Mouse (Mus musculus) midbrain, embryonic 14.5 days (tissue): ENCODE data around the gene Zfp711. TPM values are rescaled to one million over a fixed set of nuclear protein-coding genes. Genes with fewer than 3 reads are reported as not detected.

ENCODE experiments used
- ATAC-seq: fragments of 200-750 bp; cut with Nextera tagmentation; 2 replicates; pipeline ENCODE4 v1.8.0; 2017; ENCODE audit warnings: moderate number of reproducible peaks, moderate library complexity; ENCODE audit not compliant: low FRiP score, low TSS enrichment
- DNase-seq: peaks from one replicate; pipeline ENCODE4 v3.0.0-alpha.2; 2015
- H3K27ac ChIP-seq: fragments of 300-500 bp; sonication (generic); replicated peaks from 2 replicates; pipeline ENCODE4 v1.5.1; 2014; ENCODE audit warnings: mild to moderate bottlenecking, low read depth, low read length, moderate library complexity
- H3K27me3 ChIP-seq: fragments of 300-500 bp; sonication (generic); 2 replicates; pipeline ENCODE4 v1.6.1; 2014; ENCODE audit warnings: low read length, control low read depth, mixed read lengths; ENCODE audit not compliant: control insufficient read depth, insufficient read depth
- H3K36me3 ChIP-seq: fragments of 300-500 bp; sonication (generic); 2 replicates; pipeline ENCODE4 v1.6.1; 2014; ENCODE audit warnings: low read length, control low read depth; ENCODE audit not compliant: control insufficient read depth, insufficient read depth
- H3K4me1 ChIP-seq: fragments of 300-500 bp; sonication (generic); 2 replicates; pipeline ENCODE4 v1.6.1; 2014; ENCODE audit warnings: mild to moderate bottlenecking, antibody characterized with exemption, low read length, control low read depth; ENCODE audit not compliant: control insufficient read depth, insufficient read depth
- H3K4me2 ChIP-seq: fragments of 300-500 bp; sonication (generic); 2 replicates; pipeline ENCODE4 v1.6.1; 2014; ENCODE audit warnings: mild to moderate bottlenecking, low read length, moderate library complexity
- H3K4me3 ChIP-seq: fragments of 300-500 bp; sonication (generic); replicated peaks from 2 replicates; pipeline ENCODE4 v1.5.1; 2014; ENCODE audit warnings: low read depth, low read length
- H3K9ac ChIP-seq: fragments of 300-500 bp; sonication (generic); replicated peaks from 2 replicates; pipeline ENCODE4 v1.6.1; 2014; ENCODE audit warnings: mild to moderate bottlenecking, low read length, moderate library complexity
- H3K9me3 ChIP-seq: fragments of 300-500 bp; sonication (generic); 2 replicates; pipeline ENCODE4 v1.6.1; 2016; ENCODE audit warnings: low read length, control low read depth, mixed read lengths; ENCODE audit not compliant: control insufficient read depth
- WGBS: fragments of 180-500 bp; shearing (Covaris S2); extraction: QIAGEN DNeasy Blood & Tissue Kit; methylation state at CpG from one replicate; pipeline ENCODE4 v1.1.7; 2014; 5-methylcytosine and 5-hydroxymethylcytosine counted together
- polyA plus RNA-seq: library from polyadenylated mRNA; unstranded; fragments of >200 nt; fragmentation: Nextera tagmentation; extraction: Ambion mirVana; gene quantifications from 2 replicates; pipeline ENCODE4 v1.2.1, GENCODE M21; 2014

Zfp711 gene
- 34.0 and 39.2 TPM in 2 replicates for polyA plus RNA-seq

DNA sequence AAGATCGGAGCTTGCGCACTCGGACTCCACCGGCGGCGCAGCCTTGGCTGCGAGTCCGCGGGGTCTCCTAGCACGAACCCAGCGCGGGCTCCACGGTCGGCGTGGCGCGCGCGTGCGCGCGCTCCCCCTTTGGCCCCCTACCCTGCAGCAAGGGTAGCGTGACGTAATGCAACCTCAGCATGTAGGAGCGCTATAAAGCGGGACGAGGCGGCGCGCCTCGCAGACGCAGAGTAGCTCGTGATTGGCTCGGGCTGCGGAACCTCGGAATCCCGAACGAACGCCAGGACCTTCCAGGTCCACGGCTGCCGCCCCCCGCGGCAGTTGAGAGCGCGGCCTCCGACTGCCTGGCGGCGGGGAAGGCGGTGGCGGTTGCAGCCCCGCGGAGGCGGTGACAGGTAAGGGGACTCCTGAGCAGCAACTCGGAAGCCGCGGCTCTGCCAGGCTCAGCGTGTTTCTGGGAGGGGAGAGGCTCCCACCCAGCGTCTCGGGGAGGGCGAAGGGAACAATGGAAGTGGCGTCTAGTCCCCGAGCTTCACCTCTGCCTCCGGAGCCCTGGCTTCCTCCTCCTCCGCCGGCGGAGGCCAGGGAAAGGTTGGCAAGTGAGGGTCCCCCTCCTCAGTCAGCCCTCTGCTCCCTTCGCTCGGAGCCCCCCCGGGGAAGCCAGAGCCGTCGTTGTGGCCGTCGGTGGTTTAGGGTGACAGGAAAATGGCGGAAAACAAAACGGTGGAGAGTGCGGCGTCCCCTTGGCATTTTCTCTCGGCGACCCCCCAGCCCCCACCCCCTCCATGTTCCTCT lies at the start of gene Zfp711:
Gene Zfp711, plus strand, starts transcription at position 16 of the 795 bp plus-strand sequence.
- WGBS, result 23% methylated on average over 75 of the region's 79 CpGs
- H3K4me3 ChIP-seq, result peak within 1 kb of the TSS; percentile 58
- ATAC-seq, result peak; percentile 97
- peak within 1 kb of the TSS; percentile 90 for H3K27ac ChIP-seq
- H3K36me3 ChIP-seq, result no peaks in the 10 kb centered on the region
- DNase-seq, result peak; percentile 94
- H3K27me3 ChIP-seq, result no peaks in the 10 kb centered on the region
- H3K4me2 ChIP-seq, result peak within 1 kb of the TSS; percentile 53
- no peaks in the 10 kb centered on the region for H3K4me1 ChIP-seq
- no peaks in the 10 kb centered on the region for H3K9me3 ChIP-seq
- H3K9ac ChIP-seq, result peak within 1 kb of the TSS; percentile 85

GRCm38 (mm10) chrX:112567716-112568115 lies 32.6 kb upstream of the Zfp711 start:
- no peaks in the 10 kb centered on the region for H3K36me3 ChIP-seq
- H3K9ac ChIP-seq, result no peak overlapping the region
- H3K27ac ChIP-seq, result no peak overlapping the region
- H3K9me3 ChIP-seq, result no peaks in the 10 kb centered on the region
- no peaks in the 10 kb centered on the region for H3K27me3 ChIP-seq
- H3K4me3 ChIP-seq, result no peak overlapping the region
- H3K4me1 ChIP-seq, result no peaks in the 10 kb centered on the region
- no peak for ATAC-seq
- DNase-seq, result peak; percentile 21
- no peak overlapping the region for H3K4me2 ChIP-seq
- WGBS, result 85% methylated on average over 2 of the region's 2 CpGs

DNA sequence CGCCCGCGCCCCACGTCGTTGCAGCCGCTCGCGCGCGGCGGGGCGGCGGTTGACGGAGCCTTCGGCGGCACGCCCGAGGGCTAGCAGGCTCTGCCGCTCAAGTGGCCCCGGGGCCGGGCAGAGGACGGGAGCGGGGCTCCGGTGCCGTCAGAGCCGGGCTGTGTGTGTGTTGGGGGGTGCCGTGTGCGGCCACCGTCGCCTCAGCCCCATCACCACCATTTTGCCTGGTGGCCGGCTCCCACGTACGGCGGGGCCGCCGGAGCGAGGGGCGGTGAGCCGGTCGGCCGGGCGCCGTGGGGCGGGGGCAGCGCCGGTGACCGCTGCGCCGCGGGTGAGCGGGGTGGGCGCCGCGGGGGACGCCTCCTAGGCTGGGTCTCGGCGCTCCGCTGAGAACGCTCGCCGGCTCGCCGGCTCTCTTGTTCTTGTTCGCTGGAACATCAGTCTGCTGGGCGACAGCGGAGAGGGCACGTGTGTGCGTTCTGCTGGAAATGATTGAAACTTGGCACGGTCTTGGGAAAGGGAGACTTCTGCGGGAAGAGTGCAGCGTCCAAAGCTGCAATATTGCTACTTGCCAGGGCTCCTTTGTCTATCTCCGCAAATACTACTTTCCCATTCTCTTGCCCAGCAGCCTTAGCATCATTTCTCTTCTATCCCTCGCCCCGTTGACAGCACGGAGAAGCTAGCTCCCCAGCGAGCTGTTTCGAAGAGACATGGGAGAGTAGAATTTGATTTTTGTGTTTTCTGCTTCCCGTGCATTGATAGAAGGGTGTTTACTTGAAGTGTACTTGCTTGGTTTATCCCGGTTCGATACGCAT lies 1.2 kb downstream of the Zfp711 start:
- H3K36me3 ChIP-seq, result no peaks in the 10 kb centered on the region
- H3K9ac ChIP-seq, result peak overlapping the region; percentile 85
- peak overlapping the region; percentile 58 for H3K4me3 ChIP-seq
- WGBS, result 24% methylated on average over 79 of the region's 81 CpGs
- H3K4me1 ChIP-seq, result no peaks in the 10 kb centered on the region
- DNase-seq (peak; percentile 67), ATAC-seq (peak; percentile 63)
- H3K9me3 ChIP-seq, result no peaks in the 10 kb centered on the region
- H3K27me3 ChIP-seq, result no peaks in the 10 kb centered on the region
- H3K27ac ChIP-seq, result peak overlapping the region; percentile 90
- peak overlapping the region; percentile 53 for H3K4me2 ChIP-seq

- no peaks in the 10 kb centered on the region for H3K9me3 ChIP-seq
- H3K27me3 ChIP-seq, result no peaks in the 10 kb centered on the region
- H3K4me1 ChIP-seq, result no peaks in the 10 kb centered on the region
- WGBS, result 70% methylated on average over 1 of the region's 1 CpGs
- H3K27ac ChIP-seq, result no peak overlapping the region
- ATAC-seq (no peak), DNase-seq (no peak)
- H3K9ac ChIP-seq, result no peak overlapping the region
- no peaks in the 10 kb centered on the region for H3K36me3 ChIP-seq
- no peak overlapping the region for H3K4me2 ChIP-seq
- H3K4me3 ChIP-seq, result no peak overlapping the region
These were observed 75.2 kb downstream of the Zfp711 start for GRCm38 (mm10) chrX:112675525-112675924.

GRCm38 (mm10) chrX:112680605-112681004 lies 80.3 kb downstream of the Zfp711 start:
- DNase-seq, result no peak
- 85% methylated on average over 5 of the region's 5 CpGs for WGBS
- H3K27ac ChIP-seq, result no peak overlapping the region
- no peak overlapping the region for H3K4me2 ChIP-seq
- H3K9ac ChIP-seq, result no peak overlapping the region
- ATAC-seq, result no peak
- H3K36me3 ChIP-seq, result no peaks in the 10 kb centered on the region
- no peaks in the 10 kb centered on the region for H3K9me3 ChIP-seq
- H3K4me3 ChIP-seq, result no peak overlapping the region
- no peaks in the 10 kb centered on the region for H3K27me3 ChIP-seq
- no peaks in the 10 kb centered on the region for H3K4me1 ChIP-seq

Other genes with a start within 250 kb of the Zfp711 start
- not detected in 2 replicates for gene Satl1, start 193.7 kb upstream of the Zfp711 start, polyA plus RNA-seq
- gene 2010106E10Rik, start 105.3 kb upstream of the Zfp711 start, polyA plus RNA-seq, result not detected in 2 replicates
- gene Pof1b, start 98.1 kb downstream of the Zfp711 start, polyA plus RNA-seq, result 0.24 and 0.28 TPM in 2 replicates